Mouse (Mus musculus) lung, adult 2 months (tissue): Measurements from ENCODE around the gene Rhox3f. TPM values are rescaled to one million over a fixed set of nuclear protein-coding genes. Genes with fewer than 3 reads are reported as not detected.
"Not testable (repeated sequence)": the region's sequence is repeated elsewhere in the genome, so short reads cannot be mapped to it uniquely, and the experiment has no call there.

Experiments
- DNase-seq: peaks from one replicate; pipeline ENCODE4 v3.0.0; 2022
- H3K4me1 ChIP-seq: fragments of 200-500 bp; 2 replicates; pipeline ENCODE4 v1.6.1; 2011; ENCODE audit warnings: low read length; ENCODE audit not compliant: control insufficient read depth, insufficient read depth
- H3K4me3 ChIP-seq: fragments of 200-500 bp; replicated peaks from 2 replicates; pipeline ENCODE3; 2011; ENCODE audit warnings: low read depth, mild to moderate bottlenecking, control low read depth, low read length; ENCODE audit errors: extremely low read depth
- WGBS: fragments of 180-500 bp; shearing (Covaris S2); methylation state at CpG from one replicate; pipeline ENCODE4 v1.1.7; 2018; 5-methylcytosine and 5-hydroxymethylcytosine counted together
- polyA plus RNA-seq: library from polyadenylated mRNA; depleted of rRNA; stranded (reverse); fragments of >200 nt; gene quantifications from 2 replicates; pipeline ENCODE4 v1.2.3, GENCODE M21; 2012; rRNA removed

Gene Rhox3f
- polyA plus RNA-seq = not detected in 2 replicates

DNA sequence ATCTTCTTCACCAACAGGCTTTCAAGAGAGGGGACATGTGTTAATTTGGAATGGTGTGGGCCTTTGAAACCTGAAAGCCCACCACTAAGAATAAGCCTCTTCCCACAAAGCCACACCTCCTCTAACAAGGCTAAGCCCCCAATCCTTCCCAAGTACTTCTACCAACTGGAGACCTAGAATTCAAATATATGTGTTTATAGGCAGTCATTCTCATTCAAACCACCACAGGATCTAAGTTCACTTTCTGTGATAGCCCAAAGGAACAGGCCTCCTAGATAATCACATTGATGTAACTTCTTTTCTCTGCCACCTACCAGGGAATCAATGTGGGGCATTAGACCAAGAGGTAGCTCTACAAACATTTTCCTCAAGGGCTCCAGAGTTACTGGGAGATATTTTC lies at the start of gene Rhox3f:
TSS of gene Rhox3f (plus strand) at position 301 of the 400 bp plus-strand sequence.
- not testable (repeated sequence) for DNase-seq, H3K4me3 ChIP-seq, H3K4me1 ChIP-seq

DNA sequence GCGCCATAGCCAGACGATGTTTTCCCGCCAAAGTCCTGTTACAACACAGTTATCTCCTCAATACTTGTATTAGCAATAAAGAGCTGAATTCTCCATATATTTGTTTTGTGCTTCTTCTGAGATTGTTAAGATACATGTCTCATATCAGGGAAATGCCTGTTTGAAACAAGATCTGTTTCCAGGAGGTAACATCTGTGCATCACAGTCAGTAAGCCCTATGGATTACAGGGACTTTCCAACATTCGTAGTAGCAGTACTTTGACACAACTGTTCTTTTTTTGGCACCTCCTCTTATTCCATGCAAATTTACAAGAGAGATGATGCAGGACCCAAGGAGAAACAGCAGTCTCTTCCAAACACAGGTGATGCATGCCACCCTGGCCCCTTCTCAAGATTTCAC lies 39.1 kb upstream of the Rhox3f start, which contains the start of gene Rhox3e:
TSS of gene Rhox3e (plus strand) at position 301 of the 400 bp plus-strand sequence.
- not testable (repeated sequence) for DNase-seq, H3K4me3 ChIP-seq, H3K4me1 ChIP-seq
- WGBS = 100% methylated on average over 1 of the region's 4 CpGs

DNA sequence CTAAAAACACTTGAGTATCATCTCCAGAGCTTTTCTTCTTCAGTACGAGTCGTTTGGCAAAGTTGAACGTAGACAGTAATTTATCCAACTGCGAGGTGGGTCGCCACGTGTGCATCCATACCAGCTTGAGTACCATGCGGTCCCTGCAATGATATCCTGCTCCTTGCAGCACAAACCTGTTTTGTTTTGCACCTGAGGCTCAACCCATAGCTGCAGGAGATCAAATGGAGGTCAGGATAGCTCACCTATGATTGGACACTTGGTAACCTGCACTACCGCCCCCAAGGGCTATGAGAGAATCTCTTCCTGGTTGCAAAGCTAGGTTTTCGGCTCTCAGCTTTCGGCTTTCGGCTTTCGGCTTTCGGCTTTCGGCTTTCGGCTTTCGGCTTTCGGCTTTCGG lies 23.7 kb upstream of the Rhox3f start, which contains the start of gene Rhox4e:
TSS of gene Rhox4e (plus strand) at position 301 of the 400 bp plus-strand sequence.
- WGBS = 97% methylated on average over 10 of the region's 18 CpGs
- not testable (repeated sequence) for H3K4me1 ChIP-seq, H3K4me3 ChIP-seq, DNase-seq

DNA sequence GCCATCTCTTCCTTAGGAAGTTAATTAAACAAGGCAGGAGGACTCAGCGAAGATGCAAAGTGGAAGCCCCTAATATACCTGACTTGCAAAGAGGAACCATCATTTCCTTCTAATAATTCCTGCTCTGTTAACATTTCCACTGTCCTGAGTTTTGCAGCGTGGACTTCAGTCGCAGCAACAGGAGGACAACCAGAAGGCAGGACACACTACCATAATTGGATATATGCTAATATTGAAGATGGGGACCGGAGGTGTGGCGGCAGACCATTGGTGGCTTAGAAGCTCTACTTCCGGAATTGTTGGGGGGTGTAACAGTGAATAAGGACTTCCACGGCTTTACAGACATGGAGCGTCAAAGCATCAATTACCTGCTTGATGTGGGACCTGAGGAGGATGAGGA lies 9.7 kb upstream of the Rhox3f start, which contains the start of gene Rhox2f:
TSS of gene Rhox2f (plus strand) at position 301 of the 400 bp plus-strand sequence.
- DNase-seq, H3K4me1 ChIP-seq, H3K4me3 ChIP-seq: not testable (repeated sequence)
- 88% methylated on average over 8 of the region's 8 CpGs for WGBS

DNA sequence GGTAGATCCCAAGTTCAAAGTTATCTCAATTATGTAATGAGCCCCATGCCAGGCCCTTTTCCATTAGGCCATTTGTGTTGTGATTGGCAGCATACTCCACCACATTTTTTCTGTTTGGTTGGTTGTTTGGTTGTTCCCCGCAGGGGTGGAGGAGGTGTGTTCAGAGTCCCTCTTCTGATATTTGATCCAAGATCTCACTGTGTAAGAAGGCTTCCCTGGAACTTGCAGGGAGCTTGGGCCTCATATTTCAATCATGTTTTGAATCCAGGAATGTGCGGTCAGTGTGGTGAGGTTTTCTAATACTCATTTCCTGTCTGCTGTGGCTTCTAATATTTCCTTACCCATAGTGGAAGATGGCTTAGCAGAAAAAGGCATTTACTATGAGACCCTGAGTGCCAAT lies 8.2 kb upstream of the Rhox3f start:
- not testable (repeated sequence) for DNase-seq, H3K4me1 ChIP-seq, H3K4me3 ChIP-seq
- WGBS = 54% methylated on average over 2 of the region's 2 CpGs

DNA sequence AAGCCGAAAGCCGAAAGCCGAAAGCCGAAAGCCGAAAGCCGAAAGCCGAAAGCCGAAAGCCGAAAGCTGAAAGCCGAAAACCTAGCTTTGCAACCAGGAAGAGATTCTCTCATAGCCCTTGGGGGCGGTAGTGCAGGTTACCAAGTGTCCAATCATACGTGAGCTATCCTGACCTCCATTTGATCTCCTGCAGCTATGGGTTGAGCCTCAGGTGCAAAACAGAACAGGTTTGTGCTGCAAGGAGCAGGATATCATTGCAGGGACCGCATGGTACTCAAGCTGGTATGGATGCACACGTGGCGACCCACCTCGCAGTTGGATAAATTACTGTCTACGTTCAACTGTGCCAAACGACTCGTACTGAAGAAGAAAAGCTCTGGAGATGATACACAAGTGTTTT lies 26.8 kb downstream of the Rhox3f start, which contains the start of gene Rhox4f:
TSS of gene Rhox4f (minus strand) at position 101 of the 400 bp plus-strand sequence.
- DNase-seq, H3K4me3 ChIP-seq, H3K4me1 ChIP-seq: not testable (repeated sequence)
- WGBS = 93% methylated on average over 18 of the region's 19 CpGs

DNA sequence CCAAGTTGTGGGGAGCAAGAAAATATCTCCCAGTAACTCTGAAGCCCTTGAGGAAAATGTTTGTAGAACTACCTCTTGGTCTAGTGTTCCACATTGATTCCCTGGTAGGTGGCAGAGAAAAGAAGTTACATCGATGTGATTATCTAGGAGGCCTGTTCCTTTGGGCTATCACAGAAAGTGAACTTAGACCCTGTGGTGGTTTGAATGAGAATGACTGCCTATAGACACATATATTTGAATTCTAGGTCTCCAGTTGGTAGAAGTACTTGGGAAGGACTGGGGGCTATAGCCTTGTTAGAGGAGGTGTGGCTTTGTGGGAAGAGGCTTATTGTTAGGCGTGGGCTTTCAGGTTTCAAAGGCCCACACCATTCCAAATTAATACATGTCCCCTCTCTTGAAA lies 47.7 kb downstream of the Rhox3f start, which contains the start of gene Rhox3g:
TSS of gene Rhox3g (minus strand) at position 101 of the 400 bp plus-strand sequence.
- H3K4me3 ChIP-seq, H3K4me1 ChIP-seq, DNase-seq: not testable (repeated sequence)
- 87% methylated on average over 2 of the region's 2 CpGs for WGBS

Other genes with a start within 250 kb of the Rhox3f start
- gene Rhox3a2, start 201.0 kb upstream of the Rhox3f start, polyA plus RNA-seq = not detected in 2 replicates
- not detected in 2 replicates for gene Rhox4a2, start 190.1 kb upstream of the Rhox3f start, polyA plus RNA-seq
- not detected in 2 replicates for gene Rhox2b, start 168.9 kb upstream of the Rhox3f start, polyA plus RNA-seq
- not detected in 2 replicates for gene Rhox4b, start 148.5 kb upstream of the Rhox3f start, polyA plus RNA-seq
- not detected in 2 replicates for gene Rhox2c, start 127.3 kb upstream of the Rhox3f start, polyA plus RNA-seq
- not detected in 2 replicates for gene Rhox3c, start 122.4 kb upstream of the Rhox3f start, polyA plus RNA-seq
- not detected in 2 replicates for gene Rhox4c, start 100.7 kb upstream of the Rhox3f start, polyA plus RNA-seq
- not detected in 2 replicates for gene Rhox2d, start 87.6 kb upstream of the Rhox3f start, polyA plus RNA-seq
- not detected in 2 replicates for gene Rhox4d, start 66.6 kb upstream of the Rhox3f start, polyA plus RNA-seq
- not detected in 2 replicates for gene Rhox2e, start 50.5 kb upstream of the Rhox3f start, polyA plus RNA-seq
- gene Rhox3e, start 39.0 kb upstream of the Rhox3f start, polyA plus RNA-seq = not detected in 2 replicates
- not detected in 2 replicates for gene Rhox4e, start 23.6 kb upstream of the Rhox3f start, polyA plus RNA-seq
- not detected in 2 replicates for gene Rhox2f, start 9.6 kb upstream of the Rhox3f start, polyA plus RNA-seq
- not detected in 2 replicates for gene Rhox4f, start 26.7 kb downstream of the Rhox3f start, polyA plus RNA-seq
- gene Rhox3g, start 47.6 kb downstream of the Rhox3f start, polyA plus RNA-seq = not detected in 2 replicates
- not detected in 2 replicates for gene Rhox2g, start 62.5 kb downstream of the Rhox3f start, polyA plus RNA-seq
- gene Rhox4g, start 70.3 kb downstream of the Rhox3f start, polyA plus RNA-seq = not detected in 2 replicates
- gene Rhox3h, start 87.8 kb downstream of the Rhox3f start, polyA plus RNA-seq = not detected in 2 replicates
- not detected in 2 replicates for gene Rhox2h, start 92.3 kb downstream of the Rhox3f start, polyA plus RNA-seq
- gene Rhox5, start 223.8 kb downstream of the Rhox3f start, polyA plus RNA-seq = not detected in 2 replicates
- not detected in 2 replicates for gene Rhox6, start 245.9 kb downstream of the Rhox3f start, polyA plus RNA-seq